Mouse (Mus musculus) neural tube, embryonic 14.5 days (tissue): ENCODE measurements around the gene Cit. TPM values are rescaled to one million over a fixed set of nuclear protein-coding genes. Genes with fewer than 3 reads are reported as not detected.

ENCODE experiments used
- polyA plus RNA-seq: library from polyadenylated mRNA; unstranded; fragments of >200 nt; fragmentation: Nextera tagmentation; extraction: Ambion mirVana; gene quantifications from 2 replicates; pipeline ENCODE4 v1.2.1, GENCODE M21; 2014

Cit gene
- polyA plus RNA-seq, 1 experiment from 2014 or later, result 34.0 TPM

Other genes starting within 250 kb of the Cit start
- gene Rab35, start 213.4 kb upstream of the Cit start, polyA plus RNA-seq, result 22.0 and 23.4 TPM in 2 replicates
- gene Bicdl1, start 113.7 kb upstream of the Cit start, polyA plus RNA-seq, result 34.7 and 42.5 TPM in 2 replicates
- 48.8 and 53.3 TPM in 2 replicates for gene Prkab1, start 179.2 kb downstream of the Cit start, polyA plus RNA-seq
- gene Tmem233, start 238.0 kb downstream of the Cit start, polyA plus RNA-seq, result not detected in 2 replicates